Mouse (Mus musculus): Measurements from ENCODE around the gene Ern1. TPM values are rescaled to one million over a fixed set of nuclear protein-coding genes. Genes with fewer than 3 reads are reported as not detected.

The Ern1 gene
- polyA plus RNA-seq, 1 experiment, result 6.6 TPM

GRCm38 (mm10) chr11:106387791-106388216 is 99.8 kb downstream of the Ern1 start, which contains the start of gene Icam2:
Gene Icam2 (minus strand): TSS chr11:106388075.
- Histone ChIP-seq H3K27ac (ENCODE audit: control insufficient read depth, insufficient read depth, low read depth, low read length) (no peak within 1 kb of the TSS), H3K36me3 (ENCODE audit: control insufficient read depth, insufficient read depth, low read length) (no peaks in the 10 kb centered on the region), H3K4me3 (ENCODE audit: control insufficient read depth, low read depth, low read length) (no peak within 1 kb of the TSS), H3K27me3 (ENCODE audit: control insufficient read depth, insufficient read depth, low read length) (no peaks in the 10 kb centered on the region), H3K4me1 (ENCODE audit: control insufficient read depth, insufficient read depth, low read length) (0 out of 2 replicates have a peak, but pooled peaks cover 2% of the 10 kb centered on the region)
- TF ChIP-seq POLR2A (IDR thresholded peaks at IDR 0.05; ENCODE audit: control insufficient read depth, low read depth, low read length) (no peak), CTCF (IDR thresholded peaks at IDR 0.05; ENCODE audit: control insufficient read depth, insufficient read depth, insufficient replicate concordance, low read depth, low read length) (no peak)

GRCm38 (mm10) chr11:106387020-106387419 is 100.6 kb downstream of the Ern1 start:
- Histone ChIP-seq H3K27ac (ENCODE audit: control insufficient read depth, insufficient read depth, low read depth, low read length) (no peak overlapping the region), H3K27me3 (ENCODE audit: control insufficient read depth, insufficient read depth, low read length) (no peaks in the 10 kb centered on the region), H3K4me3 (ENCODE audit: control insufficient read depth, low read depth, low read length) (no peak overlapping the region), H3K36me3 (ENCODE audit: control insufficient read depth, insufficient read depth, low read length) (no peaks in the 10 kb centered on the region), H3K4me1 (ENCODE audit: control insufficient read depth, insufficient read depth, low read length) (0 out of 2 replicates have a peak, but pooled peaks cover 2% of the 10 kb centered on the region)
- TF ChIP-seq CTCF (IDR thresholded peaks at IDR 0.05; ENCODE audit: control insufficient read depth, insufficient read depth, insufficient replicate concordance, low read depth, low read length), result no peak
- TF ChIP-seq POLR2A (IDR thresholded peaks at IDR 0.05; ENCODE audit: control insufficient read depth, low read depth, low read length), result no peak

GRCm38 (mm10) chr11:106386409-106386808 is 101.2 kb downstream of the Ern1 start:
- TF ChIP-seq CTCF (IDR thresholded peaks at IDR 0.05; ENCODE audit: control insufficient read depth, insufficient read depth, insufficient replicate concordance, low read depth, low read length) (no peak), POLR2A (IDR thresholded peaks at IDR 0.05; ENCODE audit: control insufficient read depth, low read depth, low read length) (no peak)
- no peak overlapping the region for H3K27ac ChIP-seq (ENCODE audit: control insufficient read depth, insufficient read depth, low read depth, low read length)
- H3K4me3 ChIP-seq (ENCODE audit: control insufficient read depth, low read depth, low read length), result no peak overlapping the region
- 0 out of 2 replicates have a peak, but pooled peaks cover 2% of the 10 kb centered on the region for H3K4me1 ChIP-seq (ENCODE audit: control insufficient read depth, insufficient read depth, low read length)
- no peaks in the 10 kb centered on the region for H3K36me3 ChIP-seq (ENCODE audit: control insufficient read depth, insufficient read depth, low read length)
- H3K27me3 ChIP-seq (ENCODE audit: control insufficient read depth, insufficient read depth, low read length), result no peaks in the 10 kb centered on the region

GRCm38 (mm10) chr11:106383051-106383790 is 104.4 kb downstream of the Ern1 start:
- no peaks in the 10 kb centered on the region for H3K4me1 ChIP-seq (ENCODE audit: control insufficient read depth, insufficient read depth, low read length)
- H3K27ac ChIP-seq (ENCODE audit: control insufficient read depth, insufficient read depth, low read depth, low read length), result no peak overlapping the region
- no peak overlapping the region for H3K4me3 ChIP-seq (ENCODE audit: control insufficient read depth, low read depth, low read length)
- no peaks in the 10 kb centered on the region for H3K36me3 ChIP-seq (ENCODE audit: control insufficient read depth, insufficient read depth, low read length)
- no peak for TF ChIP-seq CTCF (IDR thresholded peaks at IDR 0.05; ENCODE audit: control insufficient read depth, insufficient read depth, insufficient replicate concordance, low read depth, low read length)
- TF ChIP-seq POLR2A (IDR thresholded peaks at IDR 0.05; ENCODE audit: control insufficient read depth, low read depth, low read length), result no peak
- H3K27me3 ChIP-seq (ENCODE audit: control insufficient read depth, insufficient read depth, low read length), result no peaks in the 10 kb centered on the region

- TF ChIP-seq POLR2A (IDR thresholded peaks at IDR 0.05; ENCODE audit: control insufficient read depth, low read depth, low read length), result no peak
- TF ChIP-seq CTCF (IDR thresholded peaks at IDR 0.05; ENCODE audit: control insufficient read depth, insufficient read depth, insufficient replicate concordance, low read depth, low read length), result no peak
- Histone ChIP-seq H3K4me1 (ENCODE audit: control insufficient read depth, insufficient read depth, low read length) (no peaks in the 10 kb centered on the region), H3K27me3 (ENCODE audit: control insufficient read depth, insufficient read depth, low read length) (no peaks in the 10 kb centered on the region), H3K36me3 (ENCODE audit: control insufficient read depth, insufficient read depth, low read length) (no peaks in the 10 kb centered on the region), H3K27ac (ENCODE audit: control insufficient read depth, insufficient read depth, low read depth, low read length) (no peak overlapping the region), H3K4me3 (ENCODE audit: control insufficient read depth, low read depth, low read length) (no peak overlapping the region)
Measured at GRCm38 (mm10) chr11:106382424-106382823, 105.2 kb downstream of the Ern1 start.

- TF ChIP-seq POLR2A (IDR thresholded peaks at IDR 0.05; ENCODE audit: control insufficient read depth, low read depth, low read length), result no peak
- no peak for TF ChIP-seq CTCF (IDR thresholded peaks at IDR 0.05; ENCODE audit: control insufficient read depth, insufficient read depth, insufficient replicate concordance, low read depth, low read length)
- no peaks in the 10 kb centered on the region for H3K27me3 ChIP-seq (ENCODE audit: control insufficient read depth, insufficient read depth, low read length)
- H3K4me1 ChIP-seq (ENCODE audit: control insufficient read depth, insufficient read depth, low read length), result no peaks in the 10 kb centered on the region
- H3K36me3 ChIP-seq (ENCODE audit: control insufficient read depth, insufficient read depth, low read length), result no peaks in the 10 kb centered on the region
- no peak overlapping the region for H3K4me3 ChIP-seq (ENCODE audit: control insufficient read depth, low read depth, low read length)
- no peak overlapping the region for H3K27ac ChIP-seq (ENCODE audit: control insufficient read depth, insufficient read depth, low read depth, low read length)
Measured at GRCm38 (mm10) chr11:106381883-106382282, 105.8 kb downstream of the Ern1 start.

GRCm38 (mm10) chr11:106381011-106381410 is 106.6 kb downstream of the Ern1 start:
- no peak for TF ChIP-seq CTCF (IDR thresholded peaks at IDR 0.05; ENCODE audit: control insufficient read depth, insufficient read depth, insufficient replicate concordance, low read depth, low read length)
- TF ChIP-seq POLR2A (IDR thresholded peaks at IDR 0.05; ENCODE audit: control insufficient read depth, low read depth, low read length), result no peak
- Histone ChIP-seq H3K27ac (ENCODE audit: control insufficient read depth, insufficient read depth, low read depth, low read length) (no peak overlapping the region), H3K4me3 (ENCODE audit: control insufficient read depth, low read depth, low read length) (no peak overlapping the region), H3K4me1 (ENCODE audit: control insufficient read depth, insufficient read depth, low read length) (no peaks in the 10 kb centered on the region), H3K27me3 (ENCODE audit: control insufficient read depth, insufficient read depth, low read length) (no peaks in the 10 kb centered on the region), H3K36me3 (ENCODE audit: control insufficient read depth, insufficient read depth, low read length) (no peaks in the 10 kb centered on the region)
